Mouse (Mus musculus) large intestine, adult 2 months (tissue): ENCODE results near the gene Mis18a. TPM values are rescaled to one million over a fixed set of nuclear protein-coding genes. Genes with fewer than 3 reads are reported as not detected.

Source experiments
- DNase-seq: peaks from one replicate; pipeline ENCODE4 v3.0.0-alpha.2; 2012; ENCODE audit warnings: low read depth, low spot score
- WGBS: fragments of 180-500 bp; shearing (Covaris S2); methylation state at CpG from one replicate; pipeline ENCODE4 v1.1.7; 2018; 5-methylcytosine and 5-hydroxymethylcytosine counted together
- polyA plus RNA-seq: library from polyadenylated mRNA; depleted of rRNA; stranded (reverse); fragments of >200 nt; gene quantifications from 2 replicates; pipeline ENCODE4 v1.2.3, GENCODE M21; 2012

Gene Mis18a
- polyA plus RNA-seq, 1 experiment, result 21.8 TPM

- DNase-seq, result no peak
- WGBS, result 51% methylated on average over 17 of the region's 17 CpGs
Measured at GRCm38 (mm10) chr16:90709711-90710289, 17.4 kb downstream of the Mis18a start.

- no peak for DNase-seq
- WGBS, result 39% methylated on average over 3 of the region's 3 CpGs
Measured at GRCm38 (mm10) chr16:90706279-90706678, 20.9 kb downstream of the Mis18a start.

GRCm38 (mm10) chr16:90704161-90704825, 22.9 kb downstream of the Mis18a start:
- DNase-seq, result no peak
- WGBS, result 61% methylated on average over 13 of the region's 13 CpGs

GRCm38 (mm10) chr16:90703646-90704045, 23.6 kb downstream of the Mis18a start:
- DNase-seq, result no peak
- WGBS, result 2% methylated on average over 1 of the region's 1 CpGs

DNA sequence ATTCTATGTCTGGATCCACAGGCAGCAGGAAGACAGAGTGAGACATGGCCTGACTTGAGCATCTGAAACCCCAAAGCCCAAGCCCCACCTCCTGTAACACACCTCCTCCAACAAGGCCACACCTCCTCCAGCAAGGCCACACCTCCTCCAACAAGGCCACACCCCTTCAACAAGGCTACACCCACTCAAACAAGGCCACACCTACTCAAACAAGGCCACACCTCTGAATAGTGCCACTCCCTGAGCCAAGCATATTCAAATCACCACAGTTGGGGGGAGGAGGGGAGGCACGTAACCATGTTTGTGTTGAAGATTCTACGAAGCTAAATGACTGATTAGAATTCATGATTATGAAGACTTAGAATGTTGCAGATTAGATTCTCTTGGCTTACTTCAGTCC, 25.7 kb downstream of the Mis18a start:
- WGBS, result 79% methylated on average over 2 of the region's 2 CpGs
- no peak for DNase-seq

DNA sequence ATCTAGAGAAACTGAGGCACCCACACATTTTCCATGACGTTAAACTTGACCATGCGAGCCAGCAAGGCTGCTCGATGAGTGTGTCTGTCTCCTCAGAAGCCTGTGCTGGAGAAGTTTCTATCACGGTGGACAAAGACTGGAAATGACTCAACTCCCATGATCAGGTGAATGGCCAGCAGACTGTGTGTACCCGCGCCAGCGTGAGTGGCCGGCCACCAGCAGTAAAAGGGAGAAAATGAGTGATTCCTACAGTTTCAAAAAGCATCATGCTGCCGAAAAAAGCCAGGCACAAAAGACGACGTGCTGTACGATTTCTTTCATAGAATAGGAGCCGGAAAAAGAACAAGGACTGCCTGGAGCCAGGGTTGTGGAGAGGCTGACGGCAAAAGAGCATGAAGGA, 27.8 kb downstream of the Mis18a start:
- 84% methylated on average over 14 of the region's 14 CpGs for WGBS
- DNase-seq, result no peak

DNA sequence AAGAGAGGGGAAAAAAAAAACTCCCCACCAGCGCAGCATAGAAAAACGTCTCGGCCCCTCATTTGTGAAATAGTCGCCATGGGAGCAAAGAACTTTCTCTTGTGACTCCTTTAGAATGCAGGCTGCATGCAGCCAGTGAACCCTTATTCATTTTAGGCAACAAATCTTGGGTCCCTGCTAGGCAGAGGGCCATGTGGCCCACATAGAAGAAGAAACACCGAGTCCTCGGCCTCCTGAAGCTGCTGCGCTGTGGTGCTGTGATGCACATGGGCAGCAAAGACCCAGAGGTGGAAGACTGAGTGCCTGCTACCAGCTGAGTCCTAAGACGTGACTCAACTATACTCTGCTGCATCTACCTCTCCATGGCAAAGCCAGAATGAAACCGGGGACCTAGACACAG, 30.9 kb downstream of the Mis18a start:
- DNase-seq, result no peak
- 87% methylated on average over 9 of the region's 9 CpGs for WGBS

- DNase-seq, result no peak
- WGBS, result 70% methylated on average over 10 of the region's 10 CpGs
Measured at GRCm38 (mm10) chr16:90695121-90695520, 32.1 kb downstream of the Mis18a start.

DNA sequence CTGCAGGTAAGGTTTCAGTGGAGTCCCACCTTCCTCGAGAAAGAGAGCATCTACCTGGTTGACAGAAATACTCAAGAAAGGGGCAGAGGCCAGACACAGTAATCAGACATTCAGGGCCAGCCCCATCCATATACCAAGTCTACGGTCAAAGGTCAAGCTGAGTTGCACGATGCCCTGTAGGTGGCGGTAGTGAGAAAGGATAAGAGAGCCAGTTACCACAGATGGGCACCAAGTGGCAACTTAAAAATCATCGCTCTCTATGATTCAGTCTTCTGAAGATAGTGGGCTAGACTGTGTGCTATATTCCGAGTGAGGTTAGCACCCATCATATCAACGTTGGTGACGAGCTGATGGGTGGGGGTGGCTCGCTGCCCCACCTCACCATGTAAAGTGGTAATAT, 32.5 kb downstream of the Mis18a start:
- DNase-seq, result peak; percentile 27
- 67% methylated on average over 9 of the region's 9 CpGs for WGBS

DNA sequence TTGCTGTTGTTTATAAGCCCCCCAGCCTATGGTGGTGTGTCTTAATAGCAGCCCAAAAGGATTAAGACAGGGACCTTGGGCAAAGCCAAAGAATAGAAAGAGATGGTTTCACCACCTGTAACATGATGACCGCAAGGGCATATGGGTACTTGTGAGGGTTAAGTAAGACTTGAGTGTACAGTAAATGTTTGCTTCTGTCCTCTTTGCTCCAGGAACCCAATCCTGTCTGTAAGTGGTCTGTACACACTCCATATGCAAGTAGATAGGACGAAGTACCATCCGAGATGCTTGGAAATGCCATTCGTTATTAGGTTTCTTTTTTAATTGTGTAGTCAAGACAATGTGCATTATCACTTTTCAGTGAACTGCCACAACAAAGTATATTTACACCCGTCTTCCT, 33.6 kb downstream of the Mis18a start:
- no peak for DNase-seq
- WGBS, result 96% methylated on average over 5 of the region's 5 CpGs

GRCm38 (mm10) chr16:90692704-90693385, 34.4 kb downstream of the Mis18a start:
- WGBS, result 83% methylated on average over 15 of the region's 15 CpGs
- DNase-seq, result no peak

DNA sequence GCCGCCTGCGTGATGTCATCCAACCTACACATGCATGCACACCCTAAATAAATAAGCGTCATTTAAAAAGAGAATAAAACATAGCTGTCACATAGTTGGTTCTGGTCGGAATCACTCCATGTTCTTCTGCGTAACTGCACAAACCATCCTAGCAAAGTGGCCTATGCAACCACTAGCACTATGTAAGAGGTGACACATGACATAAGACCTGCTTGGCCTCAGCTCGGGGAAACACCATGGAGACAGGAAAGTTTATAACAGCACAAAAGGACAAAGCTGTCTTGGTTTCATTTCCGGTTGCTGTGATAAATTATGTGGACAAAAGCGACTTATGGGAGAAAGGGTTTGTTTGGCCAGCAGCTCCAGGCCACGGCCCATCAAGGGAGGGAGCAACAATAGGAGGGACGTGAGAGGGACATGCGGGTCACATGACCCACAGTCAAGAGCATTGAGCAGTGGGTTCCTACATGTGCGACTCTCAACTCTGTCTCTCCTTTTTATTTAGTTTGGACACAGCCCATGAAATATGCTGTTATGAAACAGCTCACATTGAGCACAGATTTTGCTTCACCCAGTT, 39.4 kb downstream of the Mis18a start:
- no peak for DNase-seq
- WGBS, result 49% methylated on average over 12 of the region's 12 CpGs

DNA sequence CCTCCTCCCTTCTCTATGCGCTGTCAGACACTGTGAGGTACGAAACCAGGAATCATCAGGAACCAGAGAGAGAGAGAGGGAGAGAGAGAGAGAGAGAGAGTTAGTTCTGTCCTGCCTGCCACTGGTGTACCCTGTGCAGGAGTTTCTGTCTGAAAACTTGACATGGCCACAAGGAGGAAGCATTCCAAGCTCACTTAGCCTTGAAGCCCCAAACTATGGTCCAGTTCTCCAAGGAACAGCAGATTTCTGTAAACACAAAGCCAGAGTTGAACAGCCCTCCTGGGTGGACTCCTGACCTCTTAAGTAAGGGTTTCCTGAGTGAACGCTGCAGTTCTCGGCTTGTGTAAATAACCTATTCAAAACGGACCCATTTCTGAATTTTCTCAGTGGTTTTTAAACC, 40.2 kb downstream of the Mis18a start:
- no peak for DNase-seq
- WGBS, result 15% methylated on average over 5 of the region's 5 CpGs

DNA sequence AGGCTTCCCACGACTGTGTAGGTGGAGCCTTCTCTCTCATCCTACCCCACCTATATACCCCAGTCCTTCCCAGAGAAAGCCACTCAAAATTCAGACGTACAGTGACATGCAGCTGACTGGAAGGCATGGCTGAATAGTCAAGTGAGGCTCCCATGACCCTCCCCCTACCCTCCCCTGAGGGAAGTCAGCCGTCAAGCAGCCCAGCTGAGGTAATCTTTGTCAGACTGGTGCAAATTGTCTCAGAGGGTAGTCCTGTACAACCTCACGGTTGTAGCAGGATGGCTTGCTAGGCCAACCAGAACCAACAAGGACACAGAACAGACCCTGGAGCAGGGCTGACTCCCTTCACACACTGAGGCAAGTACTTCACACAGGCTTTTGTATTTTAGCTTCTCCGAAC, 43.1 kb downstream of the Mis18a start:
- 81% methylated on average over 5 of the region's 5 CpGs for WGBS
- DNase-seq, result no peak

- no peak for DNase-seq
- WGBS, result 91% methylated on average over 16 of the region's 16 CpGs
Measured at GRCm38 (mm10) chr16:90679984-90680383, 47.2 kb downstream of the Mis18a start.

DNA sequence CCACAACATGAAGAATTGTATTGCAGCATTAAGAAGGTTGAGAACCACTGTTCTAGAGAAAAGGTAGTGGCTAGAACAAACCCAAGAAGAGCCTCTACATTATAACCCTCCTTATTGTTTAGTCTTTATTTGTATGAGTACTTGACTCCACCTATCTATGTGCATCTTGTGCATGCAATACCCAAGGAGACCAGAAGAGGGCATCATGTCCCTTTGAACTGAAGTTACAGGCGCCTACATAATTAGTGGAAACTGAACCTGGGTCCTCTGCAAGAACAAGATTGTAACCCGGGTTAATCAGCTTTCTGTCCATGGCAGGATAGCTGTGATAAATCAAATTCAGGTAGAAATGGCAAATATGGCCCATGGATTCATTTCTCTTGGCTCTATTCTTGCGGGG, 48.4 kb downstream of the Mis18a start:
- 94% methylated on average over 3 of the region's 3 CpGs for WGBS
- no peak for DNase-seq

- no peak for DNase-seq
- WGBS, result 52% methylated on average over 20 of the region's 20 CpGs
Measured at GRCm38 (mm10) chr16:90676920-90677574, 50.2 kb downstream of the Mis18a start.

DNA sequence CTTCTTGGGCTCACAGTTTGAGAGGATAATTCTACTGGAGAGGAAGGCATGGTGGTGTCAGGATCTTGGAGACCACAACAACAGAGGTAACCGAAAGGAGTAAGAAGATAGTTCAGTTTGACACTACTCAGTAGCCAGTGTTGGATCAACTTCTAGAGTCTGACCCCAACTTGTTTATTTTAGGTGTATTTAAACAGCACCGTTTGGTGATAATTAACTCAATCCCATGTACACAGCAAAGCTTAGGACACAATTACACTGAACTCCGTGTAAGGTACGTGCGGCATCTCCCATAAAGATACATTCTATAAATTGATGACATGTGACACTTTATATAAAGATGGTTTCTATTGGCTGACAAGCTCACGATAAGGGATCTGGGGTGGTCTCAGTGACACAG, 52.6 kb downstream of the Mis18a start:
- no peak for DNase-seq
- WGBS, result 72% methylated on average over 6 of the region's 6 CpGs

- 69% methylated on average over 21 of the region's 21 CpGs for WGBS
- no peak for DNase-seq
Measured at GRCm38 (mm10) chr16:90673507-90674354, 53.5 kb downstream of the Mis18a start.
